Mouse (Mus musculus): ENCODE measurements around the gene Capn2. TPM values are rescaled to one million over a fixed set of nuclear protein-coding genes. Genes with fewer than 3 reads are reported as not detected.

Capn2 gene
- polyA plus RNA-seq, 1 experiment from 2014 or later, result 23.6 TPM

- Histone ChIP-seq H3K9ac (replicated peaks) (no peak overlapping the region), H3K36me3 (replicated peaks; ENCODE audit: insufficient read depth, low read length) (peaks cover 14% of the 10 kb centered on the region), H3K4me1 (ENCODE audit: insufficient read depth) (peaks cover 22% of the 10 kb centered on the region), H3K27ac (ENCODE audit: low read depth) (no peak overlapping the region), H3K4me3 (ENCODE audit: low read depth, low read length) (no peak overlapping the region), H3K9me3 (ENCODE audit: low read length) (no peaks in the 10 kb centered on the region), H3K4me2 (ENCODE audit: low read depth, low read length) (no peak overlapping the region), H3K27me3 (ENCODE audit: insufficient read depth, low read length) (peaks cover 8% of the 10 kb centered on the region; the same call in 1 of the 2 replicates)
- WGBS (ENCODE audit: insufficient replicate concordance), result 70% methylated on average over 10 of the region's 10 CpGs
- no peak for ATAC-seq
- DNase-seq, result no peak
- TF ChIP-seq CTCF (IDR thresholded peaks at IDR 0.05; ENCODE audit: low read depth), result no peak
- TF ChIP-seq EP300 (IDR thresholded peaks at IDR 0.05; ENCODE audit: low read depth), result no peak
These were observed 2.4 kb downstream of the Capn2 start for GRCm38 (mm10) chr1:182514803-182515590.

DNA sequence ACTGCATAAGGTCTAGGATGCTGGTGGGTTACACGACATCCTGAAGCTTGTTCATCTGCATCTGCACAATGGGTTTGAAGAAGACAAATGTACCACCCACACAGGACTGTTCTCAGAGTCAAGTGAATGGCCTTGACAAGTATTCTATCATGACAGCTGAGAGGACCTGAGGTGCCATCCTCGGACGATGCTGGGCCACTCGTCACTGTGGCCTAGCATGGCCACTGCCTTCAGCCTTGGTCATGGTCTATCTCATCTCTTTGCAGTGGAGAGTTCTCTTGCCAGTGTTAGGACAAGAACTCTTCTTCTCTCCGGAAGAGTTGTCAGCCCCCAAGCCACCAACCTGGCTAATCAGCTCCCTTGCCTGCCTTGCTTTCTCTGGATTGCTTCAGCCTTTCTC lies 3.7 kb downstream of the Capn2 start:
- Histone ChIP-seq H3K36me3 (replicated peaks; ENCODE audit: insufficient read depth, low read length) (peaks cover 14% of the 10 kb centered on the region), H3K27me3 (ENCODE audit: insufficient read depth, low read length) (peaks cover 8% of the 10 kb centered on the region; the same call in 1 of the 2 replicates), H3K4me1 (ENCODE audit: insufficient read depth) (peaks cover 17% of the 10 kb centered on the region), H3K9me3 (ENCODE audit: low read length) (no peaks in the 10 kb centered on the region), H3K4me2 (ENCODE audit: low read depth, low read length) (no peak overlapping the region), H3K9ac (replicated peaks) (no peak overlapping the region), H3K27ac (ENCODE audit: low read depth) (no peak overlapping the region), H3K4me3 (ENCODE audit: low read depth, low read length) (no peak overlapping the region)
- WGBS (ENCODE audit: insufficient replicate concordance), result 78% methylated on average over 5 of the region's 5 CpGs
- TF ChIP-seq EP300 (IDR thresholded peaks at IDR 0.05; ENCODE audit: low read depth), result no peak
- DNase-seq, result no peak
- ATAC-seq, result no peak

- TF ChIP-seq CTCF (IDR thresholded peaks at IDR 0.05; ENCODE audit: low read depth), result no peak
- no peak for TF ChIP-seq EP300 (IDR thresholded peaks at IDR 0.05; ENCODE audit: low read depth)
- DNase-seq, result no peak
- Histone ChIP-seq H3K36me3 (replicated peaks; ENCODE audit: insufficient read depth, low read length) (peaks cover 14% of the 10 kb centered on the region), H3K4me1 (ENCODE audit: insufficient read depth) (peaks cover 17% of the 10 kb centered on the region), H3K4me2 (ENCODE audit: low read depth, low read length) (no peak overlapping the region), H3K27ac (ENCODE audit: low read depth) (no peak overlapping the region), H3K9ac (replicated peaks) (no peak overlapping the region), H3K4me3 (ENCODE audit: low read depth, low read length) (no peak overlapping the region), H3K27me3 (ENCODE audit: insufficient read depth, low read length) (peaks cover 8% of the 10 kb centered on the region; the same call in 1 of the 2 replicates), H3K9me3 (ENCODE audit: low read length) (no peaks in the 10 kb centered on the region)
- ATAC-seq, result no peak
- WGBS (ENCODE audit: insufficient replicate concordance), result 45% methylated on average over 5 of the region's 5 CpGs
These were observed 4.5 kb downstream of the Capn2 start for GRCm38 (mm10) chr1:182512901-182513410.

DNA sequence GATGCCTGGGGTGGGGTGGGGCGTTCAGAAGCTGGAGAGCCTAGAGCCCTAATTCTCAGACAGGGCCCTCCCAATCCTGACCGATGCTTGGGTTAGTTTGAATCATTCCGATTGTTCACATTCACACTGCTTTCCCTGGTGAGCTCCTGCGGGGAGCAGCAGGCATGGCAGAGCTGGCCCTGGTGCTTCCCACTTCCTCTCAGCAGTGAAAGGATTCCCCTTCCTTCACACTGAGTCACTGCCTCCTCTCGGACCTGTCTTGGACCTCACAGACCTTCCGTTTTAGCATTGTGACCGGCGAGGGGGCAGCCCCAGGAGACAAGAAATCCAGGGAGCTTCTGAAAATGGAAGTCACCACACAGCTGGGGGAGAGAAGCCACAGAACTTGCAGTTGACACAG lies 5.6 kb downstream of the Capn2 start:
- WGBS (ENCODE audit: insufficient replicate concordance), result 62% methylated on average over 8 of the region's 8 CpGs
- Histone ChIP-seq H3K27me3 (ENCODE audit: insufficient read depth, low read length) (peaks cover 4% of the 10 kb centered on the region; the same call in 1 of the 2 replicates), H3K4me2 (ENCODE audit: low read depth, low read length) (no peak overlapping the region), H3K4me1 (ENCODE audit: insufficient read depth) (peaks cover 17% of the 10 kb centered on the region), H3K4me3 (ENCODE audit: low read depth, low read length) (no peak overlapping the region), H3K9ac (replicated peaks) (no peak overlapping the region), H3K27ac (ENCODE audit: low read depth) (no peak overlapping the region), H3K36me3 (replicated peaks; ENCODE audit: insufficient read depth, low read length) (peaks cover 14% of the 10 kb centered on the region), H3K9me3 (ENCODE audit: low read length) (no peaks in the 10 kb centered on the region)
- DNase-seq, result no peak
- no peak for ATAC-seq
- TF ChIP-seq EP300 (IDR thresholded peaks at IDR 0.05; ENCODE audit: low read depth), result no peak
- no peak for TF ChIP-seq CTCF (IDR thresholded peaks at IDR 0.05; ENCODE audit: low read depth)

DNA sequence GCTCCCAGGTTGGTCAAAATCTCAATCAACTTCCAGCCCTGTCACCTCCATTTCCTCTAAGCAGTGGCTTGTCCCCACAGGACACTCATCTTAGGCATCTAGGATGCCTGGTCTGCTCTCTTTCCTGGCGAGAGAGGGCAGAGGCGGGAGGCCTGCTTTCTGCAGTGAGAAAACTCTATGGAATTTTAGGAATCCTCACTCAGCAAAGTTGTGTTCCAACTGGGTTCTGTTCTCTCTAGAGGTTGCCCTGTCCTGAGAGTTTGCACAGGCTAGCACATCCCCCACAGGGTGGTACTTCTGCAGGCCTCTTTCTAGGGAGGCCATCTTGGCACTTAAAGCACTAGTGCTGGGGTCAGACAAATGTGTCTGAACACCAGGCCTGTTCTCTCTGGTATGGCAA lies 6.3 kb downstream of the Capn2 start:
- Histone ChIP-seq H3K9ac (replicated peaks) (no peak overlapping the region), H3K9me3 (ENCODE audit: low read length) (no peaks in the 10 kb centered on the region), H3K4me2 (ENCODE audit: low read depth, low read length) (no peak overlapping the region), H3K36me3 (replicated peaks; ENCODE audit: insufficient read depth, low read length) (peaks cover 14% of the 10 kb centered on the region), H3K4me3 (ENCODE audit: low read depth, low read length) (no peak overlapping the region), H3K27me3 (ENCODE audit: insufficient read depth, low read length) (no peaks in the 10 kb centered on the region), H3K4me1 (ENCODE audit: insufficient read depth) (peaks cover 20% of the 10 kb centered on the region), H3K27ac (ENCODE audit: low read depth) (no peak overlapping the region)
- no peak for TF ChIP-seq EP300 (IDR thresholded peaks at IDR 0.05; ENCODE audit: low read depth)
- no peak for TF ChIP-seq CTCF (IDR thresholded peaks at IDR 0.05; ENCODE audit: low read depth)
- DNase-seq (no peak), ATAC-seq (no peak)
- WGBS (ENCODE audit: insufficient replicate concordance), result 73% methylated on average over 2 of the region's 2 CpGs

DNA sequence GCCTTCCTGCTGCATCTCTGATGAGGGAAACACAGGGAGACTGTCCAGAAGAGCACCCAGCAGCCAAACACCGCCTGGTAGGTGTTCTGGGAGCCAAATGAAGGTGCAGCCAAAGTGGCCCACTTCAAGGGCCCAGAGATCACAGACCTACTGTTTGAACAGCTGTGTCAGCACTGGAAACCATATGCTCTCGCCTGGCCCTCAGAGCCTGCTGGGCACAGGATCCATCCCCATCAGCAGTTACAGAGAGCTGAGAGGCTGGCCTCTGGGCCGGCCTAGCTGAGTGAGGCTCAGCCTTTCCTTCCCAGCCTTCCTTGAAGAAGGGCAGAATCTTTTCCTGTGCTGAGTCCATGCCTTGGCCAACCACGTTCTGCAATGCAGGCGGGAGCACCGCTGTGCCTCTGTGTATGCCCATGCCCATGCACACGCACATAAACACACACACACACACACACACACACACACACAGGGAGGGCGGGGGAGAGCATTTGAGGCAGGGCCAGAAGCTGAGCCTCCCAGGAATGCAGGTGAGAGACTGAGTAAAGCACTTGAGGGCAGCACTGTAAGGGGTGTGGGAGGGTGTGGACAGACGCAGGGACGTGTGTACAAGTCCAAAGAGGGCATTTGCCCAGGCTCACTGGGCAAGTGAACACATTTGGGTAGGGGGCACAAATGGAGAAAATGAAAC lies 8.2 kb downstream of the Capn2 start:
- no peak overlapping the region for H3K9ac ChIP-seq (replicated peaks)
- no peak overlapping the region for H3K4me2 ChIP-seq (ENCODE audit: low read depth, low read length)
- peaks cover 16% of the 10 kb centered on the region for H3K4me1 ChIP-seq (ENCODE audit: insufficient read depth)
- no peak overlapping the region for H3K27ac ChIP-seq (ENCODE audit: low read depth)
- peaks cover 14% of the 10 kb centered on the region for H3K36me3 ChIP-seq (replicated peaks; ENCODE audit: insufficient read depth, low read length)
- H3K27me3 ChIP-seq (ENCODE audit: insufficient read depth, low read length), result no peaks in the 10 kb centered on the region
- ATAC-seq (no peak), DNase-seq (no peak)
- WGBS (ENCODE audit: insufficient replicate concordance), result 81% methylated on average over 10 of the region's 10 CpGs
- TF ChIP-seq CTCF (IDR thresholded peaks at IDR 0.05; ENCODE audit: low read depth), result no peak
- no peak for TF ChIP-seq EP300 (IDR thresholded peaks at IDR 0.05; ENCODE audit: low read depth)
- H3K4me3 ChIP-seq (ENCODE audit: low read depth, low read length), result no peak overlapping the region
- no peaks in the 10 kb centered on the region for H3K9me3 ChIP-seq (ENCODE audit: low read length)

Data from liver, postnatal 0 days (tissue).